Mouse (Mus musculus) bone marrow, adult 2 months (tissue): Measurements from ENCODE around the gene Polr2g.

Source experiments
- CTCF ChIP-seq: fragments of 200-500 bp; IDR thresholded peaks from 2 replicates; pipeline ENCODE4 v1.5.1; 2011; ENCODE audit warnings: low read length, control low read depth; ENCODE audit not compliant: control insufficient read depth, insufficient read depth
- POLR2A ChIP-seq: fragments of 200-500 bp; IDR thresholded peaks from 2 replicates; pipeline ENCODE4 v1.6.1; 2011; ENCODE audit warnings: low read depth, mild to moderate bottlenecking, control low read depth, low read length, borderline replicate concordance; ENCODE audit not compliant: control insufficient read depth

DNA sequence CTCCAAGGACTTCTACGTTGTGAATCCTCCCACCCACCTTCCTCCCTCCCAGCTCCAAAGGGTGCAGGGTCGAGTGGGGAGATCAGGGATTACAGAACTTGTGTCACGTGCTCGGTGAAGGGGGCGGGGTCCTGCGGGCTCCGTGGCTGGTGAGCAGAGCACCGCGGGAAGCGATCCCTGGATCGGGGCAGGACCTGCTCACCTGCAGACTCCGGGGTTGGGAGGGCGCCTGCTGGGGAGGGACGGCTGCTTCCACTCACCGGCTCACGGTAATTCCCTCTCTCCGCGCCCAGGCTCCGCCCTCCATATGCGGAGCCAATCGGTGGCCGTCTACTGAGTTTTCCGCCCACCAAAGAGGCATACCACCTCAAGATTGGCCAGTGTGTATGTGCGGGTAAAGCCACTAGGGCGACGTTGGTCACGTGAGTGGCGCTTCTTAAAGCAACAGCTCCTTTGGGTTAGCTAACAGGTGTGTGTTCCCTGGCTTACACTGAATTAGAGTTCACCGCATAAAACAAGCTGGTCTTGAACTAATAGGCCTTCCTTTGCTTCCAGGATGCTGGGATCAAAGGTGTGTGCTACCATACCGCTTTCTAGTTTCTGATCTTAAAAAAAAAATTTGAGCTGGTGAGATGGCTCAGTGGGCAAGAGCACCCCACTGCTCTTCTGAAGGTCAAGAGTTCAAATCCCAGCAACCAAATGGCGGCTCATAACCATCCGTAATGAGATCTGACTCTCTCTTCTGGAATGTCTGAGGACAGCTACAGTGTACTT lies 12.2 kb downstream of the Polr2g start, which contains the start of gene Taf6l:
- TF ChIP-seq CTCF (no peak), POLR2A (peak; percentile 73; the same call in 1 of the 2 replicates)
